Mouse (Mus musculus) layer of hippocampus, postnatal 36 days (tissue): ENCODE measurements at regions not wholly inside any gene's neighbourhood (a gene's known extent, or its start where the extent isn't known, plus 50 kb on each side); places are given as distances from the start of the nearest gene placed in this dataset.

ENCODE experiments used
- DNase-seq, 2 experiments: peaks; one replicate each; pipeline ENCODE4 v3.0.0; 2022

DNA sequence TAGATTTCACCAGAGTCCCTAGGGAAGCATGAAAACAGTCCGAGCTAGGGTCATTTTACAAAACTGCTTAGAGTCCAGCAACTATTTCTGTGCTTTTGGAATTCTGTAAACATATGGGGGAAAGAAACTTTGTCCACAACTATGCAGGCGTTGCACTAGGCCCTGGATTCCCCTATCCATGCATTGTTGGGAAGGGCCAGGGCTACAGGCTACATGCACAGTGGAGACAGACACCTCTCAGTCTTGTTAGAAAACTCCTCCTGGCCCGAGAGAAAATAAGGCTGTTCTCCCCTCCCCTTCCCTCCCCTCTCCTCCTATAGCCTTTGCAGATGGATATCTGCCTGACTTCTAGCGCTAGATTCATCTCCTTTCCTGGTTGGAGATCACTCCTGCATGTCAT, 113.9 kb upstream of the Bmp2 start:
- no peak for DNase-seq

DNA sequence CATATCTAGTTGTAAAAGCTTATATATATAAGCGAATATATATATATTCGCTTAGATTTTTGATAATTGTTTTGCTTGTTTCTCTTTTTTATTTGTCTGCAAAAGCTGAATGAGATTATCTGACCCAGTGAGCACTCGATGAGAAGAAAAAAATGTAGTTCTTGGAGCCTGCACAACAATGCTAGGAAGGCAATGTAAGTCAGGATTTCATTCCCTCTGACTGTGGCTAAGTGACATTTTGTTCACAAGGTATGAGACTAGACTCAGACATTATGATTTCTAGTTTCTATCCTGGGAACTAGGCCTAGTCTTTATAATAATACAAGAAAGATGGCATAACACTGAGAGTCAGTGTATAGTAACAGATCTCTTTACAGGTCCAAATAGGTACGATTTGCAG, 108.9 kb upstream of the Bmp2 start:
- DNase-seq, result no peak

DNA sequence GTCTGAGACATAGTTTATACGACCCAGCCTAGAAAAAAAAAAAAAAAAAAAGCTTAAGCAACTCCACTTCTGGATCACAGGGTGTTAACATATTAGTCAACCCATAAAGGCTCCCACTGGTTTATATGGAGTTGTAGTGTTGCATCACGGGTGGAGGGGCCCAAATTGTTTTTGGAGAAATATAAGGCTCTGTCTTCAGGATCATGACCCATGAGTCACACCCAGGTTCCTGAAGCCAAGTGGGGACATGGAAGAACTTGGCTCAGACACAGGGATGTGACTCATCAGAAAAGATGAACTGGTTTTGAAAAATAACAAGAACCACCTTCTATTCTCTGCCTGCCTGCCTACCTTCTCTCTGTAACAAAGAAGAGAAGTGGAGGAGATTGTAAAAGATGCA, 108.5 kb upstream of the Bmp2 start:
- DNase-seq, result no peak

DNA sequence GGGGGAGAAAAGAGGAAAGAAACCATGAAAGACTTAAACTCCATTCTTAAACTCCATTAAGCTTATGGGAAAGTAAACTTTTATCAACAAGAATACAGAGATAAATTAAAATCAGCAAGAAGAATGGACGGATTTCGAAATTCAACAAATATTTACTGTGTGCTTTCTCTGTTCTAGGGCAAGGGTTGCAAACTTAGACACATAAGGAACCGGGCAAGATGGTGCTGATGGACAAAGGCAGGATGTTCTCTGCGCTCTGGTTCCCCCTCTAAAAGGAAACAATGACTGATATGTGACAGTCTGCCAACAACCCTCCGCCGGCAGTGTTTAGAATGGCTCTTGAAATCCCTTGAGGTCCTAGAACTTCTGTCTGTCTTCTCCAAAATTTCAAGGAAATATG, 99.0 kb upstream of the Bmp2 start:
- no peak for DNase-seq

DNA sequence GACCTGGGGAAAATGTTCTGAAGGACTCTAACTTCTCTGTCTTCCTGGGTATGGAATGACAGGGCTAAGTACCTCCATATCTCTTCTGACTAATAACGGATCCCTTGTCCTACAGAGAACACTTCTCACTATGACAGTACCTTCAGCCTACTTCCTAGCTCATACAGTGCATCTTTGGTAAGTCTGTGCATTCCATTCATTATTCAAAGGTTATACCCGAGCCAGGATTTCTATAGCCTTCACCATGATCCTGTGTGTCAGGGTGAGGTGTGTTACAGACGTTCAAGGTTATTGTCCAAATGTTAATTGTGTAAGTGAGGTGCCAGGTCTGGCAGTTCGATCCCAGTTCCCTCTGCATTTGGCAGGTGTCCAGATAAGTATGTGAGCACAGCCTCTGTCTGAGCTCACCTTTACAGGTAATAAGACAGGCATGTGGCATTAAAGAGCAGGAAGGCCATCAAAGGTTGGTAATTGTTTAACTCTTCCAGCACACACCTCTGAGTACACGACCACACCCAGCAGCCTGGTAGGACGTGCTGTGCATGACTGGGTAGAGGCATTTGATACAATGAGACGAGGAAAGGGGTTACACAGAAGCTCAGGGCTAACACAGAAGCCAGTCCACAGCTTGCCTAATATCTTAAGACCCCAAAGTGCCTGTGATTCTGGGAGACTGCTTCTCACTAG, 96.3 kb upstream of the Bmp2 start:
- no peak for DNase-seq

DNA sequence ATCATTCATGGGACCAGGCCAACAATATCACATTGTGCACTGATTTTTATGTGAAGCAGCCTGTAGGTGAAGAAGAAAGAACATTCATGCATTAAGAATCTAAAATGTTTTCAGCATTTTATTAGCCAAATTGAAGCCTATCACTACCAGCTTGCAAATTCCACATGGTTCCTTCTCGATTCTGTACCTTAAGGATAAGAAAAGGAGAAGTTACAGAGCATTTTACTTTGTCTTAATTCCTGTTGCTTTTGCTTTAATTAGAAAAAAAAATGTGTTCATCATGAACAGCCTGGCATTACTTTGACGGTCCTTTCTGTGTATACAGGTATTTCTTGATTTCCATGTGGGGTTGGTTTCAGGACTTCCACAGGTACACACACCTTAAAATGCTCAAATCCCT, 95.2 kb upstream of the Bmp2 start:
- DNase-seq, result no peak

DNA sequence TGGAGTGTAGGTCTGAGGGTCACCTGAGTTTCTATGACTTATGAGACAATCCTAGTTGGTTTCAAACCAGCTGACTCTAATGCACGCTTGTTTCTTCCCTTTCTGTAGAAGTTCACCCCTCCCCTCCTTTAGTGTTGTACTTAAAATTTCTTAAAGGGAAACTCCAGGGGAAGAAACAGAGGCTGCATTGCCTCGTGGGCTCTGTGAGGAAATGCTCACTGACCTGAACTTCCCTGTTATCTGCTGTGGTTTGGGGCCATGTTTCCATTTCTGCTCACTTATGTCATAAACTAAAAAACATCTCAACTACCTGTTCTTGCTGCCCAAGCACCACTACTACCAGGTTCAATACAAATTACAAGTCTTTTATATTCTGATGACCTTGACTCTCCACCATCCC, 93.2 kb upstream of the Bmp2 start:
- no peak for DNase-seq

DNA sequence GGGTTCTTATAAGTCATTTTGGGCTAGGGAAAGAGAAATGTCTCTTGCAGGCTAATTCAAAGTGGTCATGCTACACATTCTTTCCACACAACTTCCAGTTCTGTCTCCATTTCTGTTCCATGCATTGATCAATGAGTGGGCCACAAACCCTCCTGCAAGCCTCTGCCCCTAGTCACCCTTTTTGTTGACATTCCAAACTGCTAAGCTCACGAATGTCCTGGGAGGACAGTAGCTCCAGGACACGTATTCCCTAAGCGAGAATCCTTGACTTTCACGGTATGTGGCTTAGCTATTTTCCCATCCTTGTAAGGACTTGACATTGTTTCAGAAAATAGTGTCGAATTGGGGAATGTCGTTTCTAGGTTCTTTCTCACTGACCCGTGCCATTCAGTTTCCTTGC, 91.1 kb upstream of the Bmp2 start:
- no peak for DNase-seq

DNA sequence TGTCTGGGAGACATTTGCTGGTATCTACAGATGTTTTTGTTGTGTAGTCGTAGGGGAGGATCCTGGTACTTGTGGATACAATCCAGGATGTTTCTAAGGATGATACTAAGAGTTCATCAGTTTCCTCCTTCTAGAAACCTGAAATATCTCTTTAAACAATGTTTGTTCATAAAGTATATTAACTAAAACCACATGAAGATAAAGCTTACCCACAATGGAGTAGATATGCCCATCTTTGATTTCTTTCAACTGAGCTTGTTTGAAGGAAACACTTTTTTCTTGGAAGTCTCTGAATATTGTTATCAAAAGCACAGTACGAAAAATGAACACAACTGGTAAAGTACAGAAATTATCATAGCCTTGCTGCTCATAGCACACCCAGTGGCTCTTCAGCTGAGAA, 89.6 kb upstream of the Bmp2 start:
- DNase-seq, result no peak

DNA sequence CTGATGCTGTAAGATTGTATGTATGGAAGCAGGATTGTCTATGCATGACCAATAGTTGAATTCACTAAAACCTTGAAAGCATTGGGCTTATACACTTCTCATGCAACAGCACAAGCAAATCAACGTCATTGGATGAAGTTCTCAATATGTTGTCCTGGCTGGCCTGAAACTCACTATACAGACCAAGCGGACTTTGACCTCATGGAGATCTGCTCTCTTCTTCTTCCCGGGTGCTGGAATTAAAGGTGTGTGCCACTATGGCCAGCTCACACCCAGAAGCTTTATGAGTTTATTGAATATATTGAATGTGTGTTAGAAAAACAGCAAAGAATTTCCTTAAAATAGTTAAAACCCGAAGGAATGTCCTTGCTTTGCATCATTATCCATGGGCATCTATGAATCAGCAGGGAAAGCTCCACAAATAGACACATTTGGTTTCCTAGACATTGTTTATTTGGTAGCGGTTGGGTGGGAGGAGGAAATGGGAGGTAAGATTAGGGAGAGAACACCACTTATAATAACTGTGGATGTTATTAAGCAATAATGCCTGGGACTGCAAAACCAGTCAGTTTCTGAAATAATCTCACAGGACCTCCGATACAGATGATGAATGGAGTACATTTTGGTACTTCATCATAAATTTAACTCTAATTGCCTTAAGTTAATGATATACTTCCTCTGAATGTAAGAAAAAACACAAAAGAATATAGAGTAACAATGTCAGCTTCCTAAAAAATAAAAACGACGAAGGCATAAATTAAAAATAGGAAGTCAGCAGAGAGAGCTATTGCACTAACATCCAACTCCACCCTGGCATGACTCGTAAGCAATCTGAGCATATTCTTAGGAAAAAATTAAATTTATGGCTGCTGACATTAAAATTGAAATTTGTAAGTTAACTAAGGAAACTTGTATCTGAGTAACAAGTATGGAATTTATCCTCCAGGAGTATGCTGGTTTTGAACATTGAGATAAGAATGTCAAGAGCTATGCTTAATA, 84.5 kb upstream of the Bmp2 start:
- DNase-seq, result no peak

DNA sequence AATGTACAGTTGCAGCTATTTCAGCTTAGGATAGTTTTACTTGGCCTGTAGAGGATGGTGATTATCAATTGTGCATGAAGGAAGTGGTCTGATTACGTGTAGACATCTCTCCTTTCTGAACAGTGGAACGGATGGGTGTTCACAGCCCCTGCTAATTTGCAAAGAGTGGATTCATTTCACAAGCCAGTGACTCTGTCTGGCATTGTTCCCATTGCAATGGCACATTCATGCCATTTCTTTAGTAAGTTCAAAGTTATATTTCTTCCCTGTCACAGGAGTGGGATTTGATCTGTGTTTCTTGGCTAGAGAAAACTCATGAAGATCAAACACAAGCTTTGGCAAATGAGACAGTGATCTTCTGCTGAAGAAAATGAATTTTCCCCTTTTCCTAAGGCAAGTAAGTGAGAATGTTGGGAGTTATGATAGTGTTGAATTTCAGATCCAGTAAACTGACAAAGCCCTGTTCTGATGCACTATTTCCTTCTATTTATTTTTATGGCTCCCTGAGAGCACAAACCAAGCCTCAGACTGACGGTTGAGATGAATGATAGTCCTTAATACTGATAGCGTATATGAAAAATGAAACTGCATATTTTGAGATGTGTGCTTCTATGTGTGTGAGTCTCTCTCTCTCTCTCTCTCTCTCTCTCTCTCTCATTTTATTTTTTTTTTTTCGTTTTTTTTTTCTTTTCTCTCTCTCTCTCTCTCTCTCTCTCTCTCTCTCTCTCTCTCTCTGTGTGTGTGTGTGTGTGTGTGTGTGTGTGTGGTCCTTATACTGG, 78.8 kb upstream of the Bmp2 start:
- no peak for DNase-seq

DNA sequence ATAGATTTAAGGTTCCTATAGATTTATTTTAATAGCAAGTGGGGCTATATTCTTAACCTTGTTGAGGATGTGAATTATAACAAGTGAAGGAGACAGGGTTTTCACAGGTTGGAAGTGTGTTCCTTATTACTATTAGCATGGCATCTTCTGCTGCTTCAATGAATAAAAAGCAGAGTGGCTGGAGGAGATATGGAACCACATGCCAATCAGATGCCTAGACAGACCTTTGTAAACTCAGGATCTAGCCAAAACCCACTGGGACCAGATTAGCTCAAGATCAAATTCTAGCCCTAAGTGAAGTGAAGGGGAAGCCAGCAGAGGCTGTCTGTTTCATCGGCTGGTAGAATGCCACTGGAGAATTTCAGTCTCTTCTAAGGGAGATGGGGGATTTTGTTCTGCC, 77.8 kb upstream of the Bmp2 start:
- no peak for DNase-seq

DNA sequence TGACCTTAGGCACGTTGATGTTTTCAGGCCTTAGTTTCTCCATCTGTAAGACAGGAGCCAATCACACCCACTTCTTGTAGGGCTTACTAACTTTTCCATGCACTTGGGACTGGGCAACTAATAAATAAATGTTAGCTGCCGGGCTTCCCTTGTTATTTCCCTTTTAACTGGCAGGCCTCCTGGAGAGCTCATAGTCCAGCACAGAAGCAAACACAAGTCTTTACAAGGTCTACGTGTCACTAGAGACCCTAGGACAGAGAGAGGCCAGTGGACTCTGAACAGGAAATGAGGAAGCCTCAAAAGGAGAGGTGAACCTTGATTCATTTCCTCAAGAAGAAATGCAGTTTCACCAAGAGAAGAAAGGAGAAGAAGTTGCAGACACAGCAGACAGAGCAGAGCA, 71.1 kb upstream of the Bmp2 start:
- no peak for DNase-seq

DNA sequence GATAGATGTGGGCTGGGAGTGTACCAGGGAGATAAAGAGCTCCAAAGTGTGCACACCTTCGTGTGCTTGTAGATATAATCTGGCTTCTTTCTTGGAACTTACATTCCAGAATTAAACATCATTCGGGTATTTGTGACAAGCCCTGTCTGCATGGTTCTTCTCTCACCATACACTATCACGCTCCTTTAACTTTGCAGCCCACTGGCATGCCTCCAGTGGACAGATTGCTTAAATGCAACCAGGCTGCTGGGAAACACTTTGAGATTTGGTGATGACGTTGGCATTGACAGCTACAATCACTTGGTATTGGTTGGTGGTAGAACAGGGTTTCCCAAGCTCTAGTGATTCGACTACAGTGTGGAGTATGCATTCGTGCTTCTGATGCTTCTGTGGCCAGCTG, 70.7 kb upstream of the Bmp2 start:
- no peak for DNase-seq

DNA sequence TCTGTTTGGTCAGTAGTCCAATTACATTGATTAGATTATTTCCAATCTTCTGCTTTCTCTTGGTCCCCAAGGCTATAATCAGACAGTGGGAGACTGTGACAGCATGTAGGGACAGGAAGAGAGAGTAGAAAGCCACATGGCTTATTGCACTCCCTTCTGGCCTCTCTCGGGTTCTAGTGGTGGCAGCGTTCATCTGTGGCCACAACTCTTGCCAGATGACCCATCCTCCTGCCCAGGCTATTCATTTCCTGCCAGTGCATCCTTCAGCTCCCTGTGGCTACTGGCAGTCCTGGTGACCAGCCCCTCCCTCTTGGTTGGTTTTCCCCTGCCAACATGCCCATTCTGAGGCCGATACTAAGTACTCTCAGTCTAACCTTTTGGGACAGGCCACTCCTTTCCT, 70.2 kb upstream of the Bmp2 start:
- DNase-seq, result no peak

DNA sequence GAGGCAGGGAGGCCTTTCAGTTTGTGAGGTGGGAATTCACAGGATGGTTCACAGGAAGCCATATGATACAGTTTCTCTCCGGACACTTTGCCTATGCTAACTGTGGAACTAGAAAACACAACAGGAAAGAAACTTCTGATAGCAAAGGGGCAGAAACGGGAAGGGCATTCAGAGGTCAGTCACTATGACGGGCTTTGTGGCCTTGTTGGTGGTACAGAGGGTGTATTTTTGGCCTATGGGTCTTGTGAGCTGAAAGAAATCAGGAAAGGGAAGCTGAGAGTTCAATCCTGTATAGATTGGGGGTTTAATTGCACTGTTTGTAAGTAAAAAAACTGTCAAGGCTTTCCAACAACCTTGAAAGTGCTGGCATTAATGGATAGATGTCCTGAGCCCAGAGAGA, 56.5 kb upstream of the Bmp2 start:
- DNase-seq, result no peak

DNA sequence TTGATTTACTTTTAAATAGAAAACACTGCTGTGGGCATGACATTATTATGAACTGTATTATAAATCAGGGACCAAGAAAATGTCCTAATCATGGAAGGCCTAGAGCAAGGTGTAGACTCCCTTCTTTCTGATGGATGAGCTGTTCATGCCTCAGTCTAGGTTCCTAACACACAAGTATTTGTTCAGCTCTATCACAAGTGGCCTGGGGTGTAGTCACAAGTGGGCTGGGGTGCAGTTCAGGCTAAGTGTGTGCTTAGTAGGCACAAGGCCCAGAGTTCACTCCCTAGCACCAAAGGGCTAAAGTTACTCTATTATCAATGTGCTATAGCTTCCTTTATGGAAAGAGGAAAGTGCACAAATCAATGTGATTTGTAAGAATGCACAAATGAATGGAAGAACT, 55.6 kb upstream of the Bmp2 start:
- no peak for DNase-seq

DNA sequence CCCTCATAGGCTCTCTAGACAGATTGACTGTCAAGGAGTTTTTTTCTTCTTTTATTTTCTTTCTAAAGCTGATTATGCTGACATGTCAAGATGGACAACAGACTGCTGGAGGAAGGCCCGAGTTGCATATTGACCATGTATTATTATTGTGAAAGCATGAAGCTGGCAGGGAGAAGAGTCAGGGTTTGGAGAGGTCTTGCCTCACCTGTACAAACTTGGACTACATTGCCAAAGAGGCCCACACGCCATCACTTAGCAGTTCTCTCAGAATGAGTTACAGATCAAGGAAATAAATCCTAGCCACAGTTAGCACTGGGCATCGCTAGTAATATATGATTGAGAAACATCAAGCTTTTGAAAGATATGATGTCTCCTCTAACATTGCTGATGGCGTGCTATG, 54.9 kb upstream of the Bmp2 start:
- no peak for DNase-seq

DNA sequence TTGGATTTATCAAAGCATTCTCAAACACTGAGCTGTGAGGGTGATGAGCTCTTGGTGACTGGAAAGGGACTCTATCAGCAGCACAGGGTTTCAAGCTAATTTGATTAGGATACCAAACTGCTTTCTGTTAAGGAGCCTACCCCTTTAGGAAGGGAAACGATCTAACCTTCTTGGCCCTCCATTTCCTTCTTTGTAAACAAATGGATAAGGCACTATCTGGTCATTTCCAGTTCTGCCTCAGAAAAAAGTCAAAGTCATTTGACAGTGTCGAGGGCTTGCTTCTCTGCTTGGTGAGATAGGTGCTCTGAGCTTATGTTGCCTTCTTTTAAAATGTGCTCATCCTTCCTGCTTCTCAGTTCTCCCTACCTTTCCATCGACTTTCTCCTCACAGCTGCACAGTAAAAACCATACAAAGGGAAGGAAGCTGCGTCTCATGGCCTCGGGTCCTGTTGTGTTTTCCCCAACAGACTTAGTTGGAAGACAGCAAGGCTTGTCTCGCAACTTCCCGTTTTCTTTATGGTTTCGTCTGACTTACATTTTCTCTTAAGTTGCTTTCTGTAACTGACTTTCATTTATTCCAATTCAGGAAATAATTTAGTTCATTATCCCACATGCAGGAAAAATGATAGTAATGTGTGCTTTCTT, 54.3 kb upstream of the Bmp2 start:
- DNase-seq, result no peak

DNA sequence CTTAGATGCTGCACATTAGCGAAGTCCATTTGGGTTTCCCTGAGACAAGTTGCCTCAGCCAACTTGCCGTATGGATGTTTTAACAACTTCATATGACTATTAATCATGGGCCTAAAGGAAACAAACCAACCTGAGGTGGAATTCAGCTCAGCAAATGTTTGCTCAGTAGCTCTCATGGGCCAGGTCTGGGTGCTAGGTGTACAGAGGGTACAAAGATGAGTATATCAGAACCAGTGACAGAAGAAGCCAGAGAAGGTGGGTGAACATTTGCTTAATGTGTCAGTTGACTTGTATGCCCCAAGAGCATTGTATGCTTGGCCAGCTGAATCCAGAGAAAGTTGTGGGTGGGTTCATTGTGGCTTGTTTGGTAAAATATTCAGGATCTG, 53.8 kb upstream of the Bmp2 start:
- no peak for DNase-seq

DNA sequence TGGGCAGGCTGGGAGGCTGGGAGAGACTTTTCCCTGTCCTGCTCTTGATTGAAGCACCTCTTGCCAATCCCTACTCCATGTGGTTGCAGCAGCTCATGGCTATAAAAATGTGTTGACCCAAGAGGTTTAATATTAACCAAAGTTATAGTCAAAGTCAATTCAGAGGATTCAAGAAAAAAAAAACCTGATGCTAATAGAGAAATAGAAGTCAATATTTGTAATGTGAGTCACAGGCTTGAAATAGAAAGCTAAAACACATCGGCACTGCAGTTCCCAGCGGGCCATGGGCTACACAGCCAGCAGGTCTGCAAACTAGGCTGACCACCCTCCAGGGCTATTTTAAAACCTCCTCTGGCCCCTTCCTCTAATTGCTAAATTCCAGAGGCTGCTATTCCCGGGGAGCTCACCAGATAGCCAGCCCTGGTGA, 53.2 kb upstream of the Bmp2 start:
- DNase-seq, result no peak

DNA sequence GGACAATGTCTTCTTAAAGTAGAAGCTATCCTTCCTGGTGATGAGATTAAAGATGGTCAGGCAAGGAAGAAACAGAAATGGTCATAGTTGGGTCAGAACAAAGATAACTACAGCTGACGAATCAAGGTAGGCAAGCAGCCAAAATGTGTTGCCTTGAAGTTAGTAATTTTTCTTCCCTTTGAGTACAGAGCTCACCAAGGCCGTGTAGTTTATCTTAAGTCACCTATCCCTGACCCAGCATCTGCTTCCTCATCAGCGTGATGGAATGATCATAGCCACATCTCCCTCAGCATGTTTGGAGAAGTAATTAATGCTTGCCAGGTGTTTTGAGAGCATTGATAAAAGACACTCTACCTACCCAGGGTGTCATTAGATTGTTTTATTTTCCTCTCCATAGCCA, 52.1 kb upstream of the Bmp2 start:
- DNase-seq, result no peak
